Mouse (Mus musculus) cerebellum, adult 2 months (tissue): ENCODE data around the gene Stc2. TPM values are rescaled to one million over a fixed set of nuclear protein-coding genes. Genes with fewer than 3 reads are reported as not detected.

Experiments used
- DNase-seq, 2 experiments: peaks; one replicate each; pipeline ENCODE4 v3.0.0; 2021
- H3K27ac ChIP-seq: fragments of 200-500 bp; 2 replicates; pipeline ENCODE4 v1.5.1; 2012; ENCODE audit warnings: low read length, control low read depth, inconsistent platforms; ENCODE audit not compliant: insufficient read depth
- H3K27me3 ChIP-seq: fragments of 200-500 bp; 2 replicates; pipeline ENCODE4 v1.6.1; 2012; ENCODE audit warnings: inconsistent platforms, mild to moderate bottlenecking, low read length, moderate library complexity; ENCODE audit not compliant: control insufficient read depth, insufficient read depth
- H3K4me1 ChIP-seq: fragments of 200-500 bp; 2 replicates; pipeline ENCODE4 v1.6.1; 2011; ENCODE audit warnings: low read length; ENCODE audit not compliant: control insufficient read depth, insufficient read depth
- H3K4me3 ChIP-seq: fragments of 200-500 bp; replicated peaks from 2 replicates; pipeline ENCODE3; 2011; ENCODE audit warnings: mild to moderate bottlenecking, low read depth, low read length, control low read depth; ENCODE audit not compliant: insufficient read depth
- CTCF ChIP-seq: fragments of 200-500 bp; IDR thresholded peaks from 2 replicates; pipeline ENCODE4 v1.5.1; 2011; ENCODE audit warnings: low read depth, mild to moderate bottlenecking, control low read depth, low read length, moderate library complexity, borderline replicate concordance; ENCODE audit not compliant: insufficient read depth
- POLR2A ChIP-seq: fragments of 200-500 bp; IDR thresholded peaks from 2 replicates; pipeline ENCODE4 v1.6.1; 2011; ENCODE audit warnings: low read length, control low read depth, borderline replicate concordance; ENCODE audit not compliant: insufficient read depth
- WGBS: fragments of 180-500 bp; shearing (Covaris S2); methylation state at CpG from one replicate; pipeline ENCODE4 v1.1.7; 2018; 5-methylcytosine and 5-hydroxymethylcytosine counted together
- polyA plus RNA-seq: library from polyadenylated mRNA; depleted of rRNA; stranded (reverse); fragments of >200 nt; gene quantifications from 2 replicates; pipeline ENCODE4 v1.2.3, GENCODE M21; 2012

The Stc2 gene
- polyA plus RNA-seq, 1 experiment = 1.4 TPM

DNA sequence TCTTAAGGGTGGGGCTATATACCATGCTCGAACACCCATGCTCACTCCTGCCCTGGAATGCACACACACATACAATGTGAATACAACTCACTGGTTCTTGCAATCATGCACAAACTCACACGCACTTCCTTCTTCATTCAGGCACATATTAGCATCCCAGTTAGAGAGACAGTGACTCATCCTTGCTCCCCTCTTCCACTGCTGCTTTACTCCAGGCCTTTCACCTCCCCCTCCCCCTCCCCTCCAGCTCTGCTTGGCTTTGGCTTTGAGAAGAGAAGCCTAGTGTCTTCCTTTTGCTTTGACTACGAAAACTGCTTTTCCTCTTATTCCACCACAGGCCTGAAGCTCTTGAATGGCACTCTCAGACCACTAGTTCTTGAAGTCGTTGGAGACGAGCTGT is 22.5 kb upstream of the Stc2 start:
- DNase-seq = no peak
- H3K27me3 ChIP-seq = no peaks in the 10 kb centered on the region
- whole genome bisulfite sequencing = 77% methylated on average over 5 of the region's 5 CpGs
- no peak overlapping the region for H3K4me3 ChIP-seq
- no peaks in the 10 kb centered on the region for H3K4me1 ChIP-seq
- TF ChIP-seq POLR2A (no peak), CTCF (no peak)
- H3K27ac ChIP-seq = no peak overlapping the region

DNA sequence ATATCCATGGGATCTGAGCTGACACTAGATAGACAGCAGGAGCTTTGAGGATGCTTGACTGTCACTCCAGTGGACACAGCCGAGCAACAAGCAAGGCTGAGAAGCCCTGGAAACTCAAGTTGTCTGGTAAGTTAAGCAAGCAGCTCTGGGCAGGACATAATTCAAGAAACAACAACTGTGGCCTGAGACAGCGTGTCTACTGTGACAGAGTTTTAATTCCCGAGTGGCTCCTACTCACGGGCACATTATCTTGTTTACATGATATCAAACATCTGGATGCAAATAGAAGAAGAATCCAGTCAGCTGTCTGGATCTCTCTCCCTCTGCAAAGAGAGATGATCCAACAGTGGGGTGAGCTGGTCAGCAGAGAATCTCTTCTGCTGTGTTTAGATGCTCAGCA is 19.0 kb upstream of the Stc2 start:
- 67% methylated on average over 4 of the region's 4 CpGs for WGBS
- no peak overlapping the region for H3K27ac ChIP-seq
- no peak for DNase-seq
- H3K4me1 ChIP-seq = no peaks in the 10 kb centered on the region
- no peak for TF ChIP-seq POLR2A
- TF ChIP-seq CTCF = no peak
- no peak overlapping the region for H3K4me3 ChIP-seq
- no peaks in the 10 kb centered on the region for H3K27me3 ChIP-seq

DNA sequence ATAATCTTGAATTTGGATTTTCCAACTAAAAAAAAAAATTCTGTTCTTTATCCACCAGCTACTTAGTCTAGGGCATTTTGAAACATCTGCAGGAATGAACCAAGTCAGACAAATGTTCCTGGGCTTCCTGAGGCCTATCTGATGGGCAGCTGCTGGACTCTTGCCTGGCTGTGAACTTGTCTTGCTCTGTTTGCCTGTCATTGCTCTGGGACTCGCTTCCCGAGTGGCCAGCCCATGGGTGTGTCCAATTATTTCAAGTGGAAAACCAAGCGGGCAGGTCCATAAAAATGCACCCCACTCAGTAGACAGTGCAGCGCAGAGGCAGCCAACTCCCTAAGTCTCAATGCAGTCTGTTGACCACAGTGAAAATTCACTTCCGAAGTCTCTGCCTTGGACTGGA is 17.7 kb upstream of the Stc2 start:
- Histone ChIP-seq H3K4me3 (no peak overlapping the region), H3K27me3 (no peaks in the 10 kb centered on the region), H3K27ac (no peak overlapping the region), H3K4me1 (no peaks in the 10 kb centered on the region)
- WGBS = 65% methylated on average over 5 of the region's 5 CpGs
- DNase-seq = no peak
- TF ChIP-seq POLR2A (no peak), CTCF (no peak)

DNA sequence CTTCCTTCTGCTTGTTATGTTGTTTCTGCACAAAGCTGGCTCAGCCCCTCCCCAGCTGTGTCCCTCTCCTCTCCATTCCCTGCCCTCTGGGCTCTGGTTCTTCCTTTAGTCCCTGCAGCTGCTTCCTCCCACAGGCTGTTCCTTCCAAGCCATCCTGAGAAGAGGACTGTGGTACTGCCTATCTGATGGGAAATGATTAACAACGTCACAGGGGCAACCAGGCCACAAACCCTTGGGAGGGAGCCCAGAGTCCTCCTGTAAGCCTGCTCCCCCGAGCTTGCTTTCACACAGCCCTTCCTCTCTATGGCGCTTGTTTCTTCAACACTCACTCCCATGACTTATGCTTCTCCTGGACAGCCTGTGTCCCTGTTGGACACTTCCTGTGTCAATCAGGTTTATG is 16.7 kb upstream of the Stc2 start:
- Histone ChIP-seq H3K4me3 (no peak overlapping the region), H3K27me3 (no peaks in the 10 kb centered on the region), H3K4me1 (no peaks in the 10 kb centered on the region), H3K27ac (no peak overlapping the region)
- no peak for DNase-seq
- 62% methylated on average over 3 of the region's 3 CpGs for WGBS
- TF ChIP-seq POLR2A = no peak
- TF ChIP-seq CTCF = no peak

DNA sequence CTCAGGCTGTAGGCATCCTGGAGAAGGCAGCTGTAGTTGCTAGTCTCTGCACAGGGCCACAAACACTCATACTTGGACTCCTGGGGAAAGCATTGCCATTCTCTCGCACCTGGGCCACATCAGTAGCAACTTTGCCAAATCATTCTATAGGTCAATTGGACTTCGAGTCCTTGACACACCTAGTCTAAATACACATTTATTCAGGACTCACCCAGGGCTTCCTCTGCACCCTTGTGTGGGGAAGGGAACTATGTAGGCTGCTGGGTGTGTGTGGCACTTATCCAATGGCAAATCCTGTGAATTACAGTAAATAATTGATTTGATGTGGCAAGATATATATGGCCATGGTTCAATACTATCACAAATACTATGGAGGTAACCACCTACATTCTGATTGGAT is 14.1 kb upstream of the Stc2 start:
- 92% methylated on average over 2 of the region's 2 CpGs for WGBS
- H3K27me3 ChIP-seq = no peaks in the 10 kb centered on the region
- H3K4me1 ChIP-seq = no peaks in the 10 kb centered on the region
- H3K4me3 ChIP-seq = no peak overlapping the region
- no peak for DNase-seq
- H3K27ac ChIP-seq = no peak overlapping the region
- no peak for TF ChIP-seq POLR2A

DNA sequence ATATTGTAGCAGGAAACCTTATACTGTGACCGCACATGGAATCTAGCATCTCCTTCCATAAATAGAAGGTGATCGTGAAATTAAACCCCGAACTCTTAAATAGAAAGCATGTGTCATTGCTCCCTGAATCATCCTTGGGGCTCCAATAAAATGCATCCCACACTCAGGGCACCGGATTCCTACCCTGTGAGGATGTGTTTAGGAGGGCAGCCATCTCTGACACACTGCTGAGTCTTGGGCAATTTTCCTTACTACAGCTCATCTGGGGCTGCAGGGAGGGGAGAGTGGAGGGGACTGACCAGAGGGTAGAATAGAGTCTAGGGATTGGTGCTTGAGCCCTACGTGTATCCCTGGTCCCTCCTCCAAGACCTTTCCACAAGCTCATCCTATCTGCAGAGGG is 12.3 kb upstream of the Stc2 start:
- Histone ChIP-seq H3K4me1 (no peaks in the 10 kb centered on the region), H3K4me3 (no peak overlapping the region), H3K27me3 (no peaks in the 10 kb centered on the region), H3K27ac (no peak overlapping the region)
- 84% methylated on average over 5 of the region's 5 CpGs for WGBS
- no peak for TF ChIP-seq CTCF
- TF ChIP-seq POLR2A = no peak
- no peak for DNase-seq

DNA sequence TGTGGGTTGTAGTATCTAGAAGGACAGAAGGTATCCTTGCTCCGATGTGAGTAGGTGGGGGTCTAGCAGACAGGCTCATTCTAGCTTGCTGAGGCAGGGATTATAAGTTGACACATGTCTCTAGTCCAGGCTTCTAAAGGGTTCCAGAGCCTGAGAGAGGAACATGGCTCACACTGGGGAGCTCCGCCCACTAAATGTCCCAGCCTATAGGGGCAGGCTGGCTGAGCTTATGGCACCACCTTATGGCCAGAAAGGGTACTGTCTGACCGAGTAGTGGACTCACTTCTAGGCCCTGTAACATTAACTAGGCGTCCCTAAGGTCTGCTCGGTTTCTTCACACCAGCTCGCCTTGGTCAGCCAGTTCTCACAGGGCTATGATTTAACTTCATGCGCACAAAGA is 3.6 kb upstream of the Stc2 start:
- Histone ChIP-seq H3K4me1 (no peaks in the 10 kb centered on the region; the same call in 1 of the 2 replicates), H3K27ac (no peak overlapping the region), H3K4me3 (no peak overlapping the region), H3K27me3 (no peaks in the 10 kb centered on the region)
- 88% methylated on average over 7 of the region's 7 CpGs for WGBS
- TF ChIP-seq POLR2A (no peak), CTCF (no peak)
- no peak for DNase-seq

DNA sequence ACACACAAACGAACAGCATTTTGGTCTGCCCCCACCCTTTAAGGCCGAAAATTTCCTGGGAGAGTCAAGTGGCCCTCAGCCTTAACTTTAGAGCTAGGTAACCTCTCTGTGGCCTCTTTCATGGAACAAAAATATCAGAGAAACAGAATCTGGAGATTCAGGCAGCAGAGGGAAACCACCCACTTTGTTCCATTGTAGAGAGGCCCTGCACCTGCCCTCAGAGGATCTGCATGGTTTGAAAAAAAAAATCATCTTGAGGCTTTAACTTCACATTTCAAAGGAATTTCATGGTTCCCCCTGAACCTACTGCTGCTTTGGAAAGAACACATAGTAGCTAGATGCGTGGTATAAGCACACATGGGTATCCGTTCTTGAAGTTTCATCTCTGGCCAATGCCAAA is 2.3 kb upstream of the Stc2 start:
- H3K4me1 ChIP-seq = no peaks in the 10 kb centered on the region; the same call in 1 of the 2 replicates
- WGBS = 98% methylated on average over 4 of the region's 4 CpGs
- H3K27me3 ChIP-seq = no peaks in the 10 kb centered on the region
- no peak overlapping the region for H3K27ac ChIP-seq
- H3K4me3 ChIP-seq = no peak overlapping the region
- DNase-seq = no peak
- no peak for TF ChIP-seq POLR2A
- no peak for TF ChIP-seq CTCF
